Mouse (Mus musculus) right cerebral cortex, postnatal 10 days (tissue): ENCODE measurements at regions not wholly inside any gene's neighbourhood (a gene's known extent, or its start where the extent isn't known, plus 50 kb on each side); places are given as distances from the start of the nearest gene placed in this dataset.

Source experiments
- DNase-seq, 2 experiments: peaks; one replicate each; pipeline ENCODE4 v3.0.0; 2021; ENCODE audit warnings: low spot score in 2 of 2

GRCm38 (mm10) chr9:61261739-61262333, 110.3 kb upstream of the Tle3 start:
- no peak for DNase-seq

GRCm38 (mm10) chr9:61263335-61263734, 108.8 kb upstream of the Tle3 start:
- peak in 1 of 2 experiments; percentile 38 for DNase-seq

- DNase-seq, result no peak
Observed at GRCm38 (mm10) chr9:61265466-61265865, 106.7 kb upstream of the Tle3 start.

- no peak for DNase-seq
Observed at GRCm38 (mm10) chr9:61266992-61267391, 105.2 kb upstream of the Tle3 start.

GRCm38 (mm10) chr9:61267541-61267940, 104.6 kb upstream of the Tle3 start:
- DNase-seq, result no peak

GRCm38 (mm10) chr9:61268162-61268561, 104.0 kb upstream of the Tle3 start:
- DNase-seq, result no peak

GRCm38 (mm10) chr9:61268681-61269080, 103.5 kb upstream of the Tle3 start:
- DNase-seq, result no peak

- DNase-seq, result no peak
Observed at GRCm38 (mm10) chr9:61269151-61269870, 102.9 kb upstream of the Tle3 start.

- no peak for DNase-seq
Observed at GRCm38 (mm10) chr9:61271243-61271642, 100.9 kb upstream of the Tle3 start.

GRCm38 (mm10) chr9:61271769-61272352, 100.3 kb upstream of the Tle3 start:
- DNase-seq, result no peak

GRCm38 (mm10) chr9:61274020-61274419, 98.1 kb upstream of the Tle3 start:
- DNase-seq, result no peak

- DNase-seq, result peak; percentile 68 to 79
Observed at GRCm38 (mm10) chr9:61277369-61278215, 94.6 kb upstream of the Tle3 start.

- peak in 1 of 2 experiments; percentile 88 for DNase-seq
Observed at GRCm38 (mm10) chr9:61278216-61278758, 93.9 kb upstream of the Tle3 start.

- no peak for DNase-seq
Observed at GRCm38 (mm10) chr9:61279044-61279543, 93.1 kb upstream of the Tle3 start.

- DNase-seq, result no peak
Observed at GRCm38 (mm10) chr9:61280856-61281582, 91.1 kb upstream of the Tle3 start.

- no peak for DNase-seq
Observed at GRCm38 (mm10) chr9:61283311-61283710, 88.9 kb upstream of the Tle3 start.

GRCm38 (mm10) chr9:61284201-61285021, 87.8 kb upstream of the Tle3 start:
- DNase-seq, result peak in 1 of 2 experiments; percentile 38

GRCm38 (mm10) chr9:61286561-61286960, 85.6 kb upstream of the Tle3 start:
- no peak for DNase-seq

GRCm38 (mm10) chr9:61289117-61289516, 83.0 kb upstream of the Tle3 start:
- DNase-seq, result no peak

- DNase-seq, result no peak
Observed at GRCm38 (mm10) chr9:61289713-61290112, 82.5 kb upstream of the Tle3 start.
